Mouse (Mus musculus) neural tube, embryonic 11.5 days (tissue): ENCODE results near the gene Txndc11. TPM values are rescaled to one million over a fixed set of nuclear protein-coding genes. Genes with fewer than 3 reads are reported as not detected.
A peak's percentile ranks its signal among the peaks of the same experiment; 100 is the strongest.
"Not testable (repeated sequence)": the region's sequence is repeated elsewhere in the genome, so short reads cannot be mapped to it uniquely, and the experiment has no call there.

ENCODE experiments used
- ATAC-seq: fragments of 200-750 bp; cut with Nextera tagmentation; 2 replicates; pipeline ENCODE4 v1.8.0; 2017; ENCODE audit warnings: moderate number of reproducible peaks, mild to moderate bottlenecking, moderate TSS enrichment, moderate library complexity; ENCODE audit not compliant: insufficient read depth, low FRiP score, low TSS enrichment
- DNase-seq: peaks from one replicate; pipeline ENCODE4 v3.0.0-alpha.2; 2015; ENCODE audit warnings: low spot score
- H3K27ac ChIP-seq: fragments of 300-500 bp; sonication (generic); 2 replicates; pipeline ENCODE4 v1.5.1; 2014; ENCODE audit warnings: low read depth, mild to moderate bottlenecking, low read length
- H3K27me3 ChIP-seq: fragments of 300-500 bp; sonication (generic); 2 replicates; pipeline ENCODE4 v1.6.1; 2014; ENCODE audit warnings: mild to moderate bottlenecking, low read length, mixed read lengths; ENCODE audit not compliant: control insufficient read depth, insufficient read depth
- H3K36me3 ChIP-seq: fragments of 300-500 bp; sonication (generic); 2 replicates; pipeline ENCODE4 v1.6.1; 2014; ENCODE audit warnings: mild to moderate bottlenecking, low read length, moderate library complexity, mixed read lengths; ENCODE audit not compliant: control insufficient read depth, insufficient read depth
- H3K4me1 ChIP-seq: fragments of 300-500 bp; sonication (generic); 2 replicates; pipeline ENCODE4 v1.6.1; 2014; ENCODE audit warnings: low read length, mixed read lengths; ENCODE audit not compliant: control insufficient read depth, insufficient read depth
- H3K4me2 ChIP-seq: fragments of 300-500 bp; sonication (generic); 2 replicates; pipeline ENCODE4 v1.6.1; 2014; ENCODE audit warnings: low read depth, mild to moderate bottlenecking, moderate library complexity
- H3K4me3 ChIP-seq: fragments of 300-500 bp; sonication (generic); 2 replicates; pipeline ENCODE4 v1.5.1; 2014; ENCODE audit warnings: low read depth, low read length
- H3K9ac ChIP-seq: fragments of 300-500 bp; sonication (generic); 2 replicates; pipeline ENCODE4 v1.6.1; 2014; ENCODE audit warnings: mild to moderate bottlenecking, low read length
- H3K9me3 ChIP-seq: fragments of 300-500 bp; sonication (generic); 2 replicates; pipeline ENCODE4 v1.6.1; 2016; ENCODE audit warnings: low read length; ENCODE audit not compliant: control insufficient read depth
- WGBS: fragments of 180-500 bp; shearing (Covaris S2); extraction: QIAGEN DNeasy Blood & Tissue Kit; methylation state at CpG from one replicate; pipeline ENCODE4 v1.1.7; 2014; 5-methylcytosine and 5-hydroxymethylcytosine counted together
- polyA plus RNA-seq: library from polyadenylated mRNA; unstranded; fragments of >200 nt; fragmentation: Nextera tagmentation; extraction: Ambion mirVana; gene quantifications from 2 replicates; pipeline ENCODE4 v1.2.1, GENCODE M21; 2014

Gene Txndc11
- polyA plus RNA-seq, 1 experiment from 2014 or later, result 32.5 TPM

GRCm38 (mm10) chr16:11166431-11166830, 32.0 kb upstream of the Txndc11 start:
- ATAC-seq, result no peak
- WGBS, result 86% methylated on average over 2 of the region's 2 CpGs
- H3K4me2 ChIP-seq, result no peak overlapping the region
- H3K9ac ChIP-seq, result no peak overlapping the region
- no peak overlapping the region for H3K27ac ChIP-seq
- H3K27me3 ChIP-seq, result no peaks in the 10 kb centered on the region
- DNase-seq, result no peak
- no peak overlapping the region for H3K4me3 ChIP-seq
- no peaks in the 10 kb centered on the region for H3K9me3 ChIP-seq
- H3K36me3 ChIP-seq, result no peaks in the 10 kb centered on the region
- no peaks in the 10 kb centered on the region for H3K4me1 ChIP-seq

DNA sequence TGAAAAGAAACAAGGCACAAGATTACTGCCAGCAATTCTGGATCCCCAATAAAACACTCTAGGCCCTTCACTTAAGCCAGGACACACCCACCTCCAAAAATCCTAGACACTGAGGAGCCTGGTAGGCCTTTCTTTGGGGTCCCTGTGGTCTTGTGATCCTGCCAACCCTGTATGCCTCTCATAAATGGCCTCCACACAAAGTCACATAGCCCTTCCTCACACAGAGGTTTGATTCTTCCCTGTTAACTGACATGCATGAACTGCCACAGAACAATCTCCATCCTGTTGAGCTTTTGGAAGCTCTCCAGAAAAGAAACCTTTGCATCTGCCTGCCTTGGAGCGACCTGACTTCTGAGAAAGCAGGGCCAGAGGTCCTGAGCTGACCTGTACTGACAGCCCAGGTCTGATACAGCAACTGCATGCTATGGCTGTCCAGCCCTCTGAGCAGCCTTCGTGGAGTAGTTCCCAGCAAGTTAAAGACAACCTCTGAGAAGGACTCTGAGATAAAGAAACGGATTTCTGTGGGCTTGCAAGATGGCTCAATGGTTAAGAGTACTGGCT, 30.3 kb upstream of the Txndc11 start:
- H3K9me3 ChIP-seq, result no peaks in the 10 kb centered on the region
- no peak overlapping the region for H3K27ac ChIP-seq
- ATAC-seq (no peak), DNase-seq (no peak)
- 79% methylated on average over 3 of the region's 3 CpGs for WGBS
- no peaks in the 10 kb centered on the region for H3K27me3 ChIP-seq
- H3K36me3 ChIP-seq, result no peaks in the 10 kb centered on the region
- H3K4me2 ChIP-seq, result no peak overlapping the region
- no peaks in the 10 kb centered on the region for H3K4me1 ChIP-seq
- no peak overlapping the region for H3K4me3 ChIP-seq
- H3K9ac ChIP-seq, result no peak overlapping the region

DNA sequence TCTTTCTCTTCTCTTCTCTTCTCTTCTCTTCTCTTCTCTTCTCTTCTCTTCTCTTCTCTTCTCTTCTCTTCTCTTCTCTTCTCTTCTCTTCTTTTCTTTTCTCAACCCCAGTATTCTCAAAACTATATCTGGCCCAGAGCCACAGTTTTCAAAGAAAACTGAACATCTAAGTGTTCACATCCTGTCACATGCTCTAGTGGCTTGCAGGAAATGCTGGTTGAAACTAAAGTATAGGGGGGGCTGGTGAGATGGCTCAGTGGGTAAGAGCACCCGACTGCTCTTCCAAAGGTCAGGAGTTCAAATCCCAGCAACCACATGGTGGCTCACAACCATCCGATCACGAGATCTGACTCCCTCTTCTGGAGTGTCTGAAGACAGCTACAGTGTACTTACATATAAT, 23.3 kb upstream of the Txndc11 start:
- ATAC-seq, H3K9me3 ChIP-seq, H3K4me2 ChIP-seq, H3K36me3 ChIP-seq, H3K4me3 ChIP-seq, H3K27me3 ChIP-seq, H3K27ac ChIP-seq, DNase-seq, H3K9ac ChIP-seq, H3K4me1 ChIP-seq: not testable (repeated sequence)
- 67% methylated on average over 1 of the region's 3 CpGs for WGBS

DNA sequence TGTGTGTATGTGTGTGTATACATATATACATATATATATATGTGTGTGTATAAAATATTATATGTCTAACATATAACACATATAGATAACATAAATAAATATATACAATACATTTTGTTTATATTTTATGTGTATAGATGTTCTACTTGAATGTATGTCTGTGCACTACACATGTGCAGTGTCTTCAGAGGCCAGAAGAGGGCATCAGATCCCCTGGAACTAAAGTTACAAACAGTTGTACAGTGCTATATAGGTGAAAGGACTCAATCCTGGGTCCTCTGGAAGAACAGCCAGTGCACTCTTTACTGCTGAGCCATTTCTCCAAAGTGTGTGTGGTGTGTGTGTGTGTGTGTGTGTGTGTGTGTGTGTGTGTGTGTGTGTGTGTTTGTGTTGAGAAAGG, 20.1 kb upstream of the Txndc11 start:
- Histone ChIP-seq H3K36me3 (peaks cover 12% of the 10 kb centered on the region), H3K4me2 (no peak overlapping the region), H3K4me3 (no peak overlapping the region), H3K4me1 (no peaks in the 10 kb centered on the region), H3K9ac (no peak overlapping the region), H3K9me3 (no peaks in the 10 kb centered on the region), H3K27ac (no peak overlapping the region), H3K27me3 (no peaks in the 10 kb centered on the region)
- no peak for DNase-seq
- ATAC-seq, result no peak

DNA sequence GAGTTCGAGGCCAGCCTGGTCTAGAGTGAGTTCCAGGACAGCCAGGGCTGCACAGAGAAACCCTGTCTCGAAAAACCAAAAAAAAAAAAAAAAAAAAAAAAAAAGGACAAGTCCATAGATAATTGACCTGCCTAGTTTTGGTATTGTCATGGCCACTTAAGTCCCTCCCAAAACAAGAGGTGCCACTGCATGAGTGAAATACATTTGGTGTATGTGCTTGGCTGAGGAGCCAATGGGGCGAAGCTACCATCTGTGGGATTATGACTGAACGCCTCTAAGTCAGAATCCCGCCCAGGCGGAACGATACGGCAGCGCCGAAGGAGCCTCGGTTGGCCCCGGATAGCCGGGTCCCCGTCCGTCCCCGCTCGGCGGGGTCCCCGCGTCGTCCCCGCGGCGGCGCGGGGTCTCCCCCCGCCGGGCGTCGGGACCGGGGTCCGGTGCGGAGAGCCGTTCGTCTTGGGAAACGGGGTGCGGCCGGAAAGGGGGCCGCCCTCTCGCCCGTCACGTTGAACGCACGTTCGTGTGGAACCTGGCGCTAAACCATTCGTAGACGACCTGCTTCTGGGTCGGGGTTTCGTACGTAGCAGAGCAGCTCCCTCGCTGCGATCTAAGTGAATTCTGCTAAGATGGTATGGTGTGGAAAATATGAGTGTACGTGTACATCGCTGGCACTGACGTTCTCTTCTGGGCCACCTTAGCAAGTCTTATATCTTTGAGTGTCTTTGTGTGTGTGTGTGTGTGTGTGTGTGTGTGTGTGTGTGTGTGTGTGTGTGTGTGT, 9.4 kb upstream of the Txndc11 start:
- not testable (repeated sequence) for H3K27ac ChIP-seq, ATAC-seq, H3K27me3 ChIP-seq, H3K9ac ChIP-seq, H3K36me3 ChIP-seq, H3K4me2 ChIP-seq, H3K9me3 ChIP-seq, H3K4me3 ChIP-seq, H3K4me1 ChIP-seq
- WGBS, result 14% methylated on average over 52 of the region's 56 CpGs
- DNase-seq, result peak; percentile 39

DNA sequence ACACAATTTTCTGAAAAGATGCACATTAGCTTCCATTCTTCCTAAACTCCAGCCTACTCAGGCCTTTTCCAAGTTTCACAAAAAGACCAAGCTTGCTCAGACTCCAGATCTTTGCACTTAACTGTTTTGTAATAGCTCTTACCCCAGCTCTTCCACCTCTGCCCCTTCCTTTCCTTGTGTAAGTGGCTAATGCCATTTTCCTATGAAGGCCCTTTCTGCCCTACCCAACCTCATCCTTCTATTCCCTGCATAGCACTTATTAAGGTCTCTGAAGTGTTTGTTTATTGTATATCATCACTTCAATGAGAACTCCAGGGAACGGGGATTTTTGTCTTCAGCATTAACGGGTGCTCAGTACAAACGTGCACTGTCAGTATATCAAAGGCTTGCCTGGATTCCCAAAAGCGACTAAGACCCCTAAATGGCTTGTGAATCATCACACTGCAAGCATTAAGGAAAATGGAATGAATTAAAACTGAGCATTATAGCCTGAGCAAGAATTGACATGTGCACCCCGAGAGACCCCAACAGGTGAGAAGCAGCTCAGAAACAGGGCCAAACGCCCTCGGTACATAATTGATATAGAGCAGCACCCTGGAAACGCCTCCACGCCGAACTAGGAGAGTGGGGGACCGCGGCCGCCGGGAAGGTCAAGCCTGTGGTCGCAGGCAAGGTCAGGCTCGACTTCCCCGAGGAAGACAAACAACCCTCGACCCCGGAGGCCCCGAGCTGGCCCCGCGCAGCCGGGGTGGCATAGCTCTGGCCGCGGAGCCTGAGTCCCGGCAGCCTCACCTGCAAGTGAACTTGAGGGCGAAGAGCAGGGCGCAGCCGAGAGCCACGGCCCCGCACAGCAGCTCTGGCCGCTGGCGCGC, 738 bp downstream of the Txndc11 start:
- Histone ChIP-seq H3K27ac (peak overlapping the region; percentile 69), H3K9me3 (no peaks in the 10 kb centered on the region), H3K4me3 (peak overlapping the region; percentile 78), H3K27me3 (no peaks in the 10 kb centered on the region), H3K36me3 (no peaks in the 10 kb centered on the region), H3K4me2 (peak overlapping the region; percentile 62), H3K9ac (peak overlapping the region; percentile 79), H3K4me1 (peaks cover 19% of the 10 kb centered on the region)
- DNase-seq, result no peak
- WGBS, result under 1% methylated on average over 34 of the region's 34 CpGs
- ATAC-seq, result no peak; the same call in 1 of the 2 replicates

- WGBS, result 10% methylated on average over 2 of the region's 2 CpGs
- Histone ChIP-seq H3K4me1 (peaks cover 19% of the 10 kb centered on the region), H3K9me3 (no peaks in the 10 kb centered on the region), H3K27ac (no peak overlapping the region), H3K9ac (no peak overlapping the region), H3K36me3 (no peaks in the 10 kb centered on the region), H3K4me3 (peak overlapping the region; percentile 78), H3K4me2 (peak overlapping the region; percentile 62), H3K27me3 (no peaks in the 10 kb centered on the region)
- DNase-seq (no peak), ATAC-seq (no peak)
Measured at GRCm38 (mm10) chr16:11132839-11133238, 1.6 kb downstream of the Txndc11 start.

- whole genome bisulfite sequencing, result 94% methylated on average over 11 of the region's 11 CpGs
- ATAC-seq (no peak), DNase-seq (no peak)
- Histone ChIP-seq H3K9ac (no peak overlapping the region), H3K4me2 (no peak overlapping the region), H3K9me3 (no peaks in the 10 kb centered on the region), H3K27ac (no peak overlapping the region), H3K4me1 (peaks cover 14% of the 10 kb centered on the region), H3K36me3 (no peaks in the 10 kb centered on the region), H3K4me3 (no peak overlapping the region), H3K27me3 (no peaks in the 10 kb centered on the region)
Measured at GRCm38 (mm10) chr16:11128301-11128700, 6.1 kb downstream of the Txndc11 start.
